Mouse (Mus musculus) myocyte (in vitro differentiated cells): ENCODE data around the gene Cracr2b.

Source experiments
- MAX ChIP-seq: IDR thresholded peaks from one replicate; pipeline ENCODE4 v1.6.1; 2011; ENCODE audit warnings: low read depth, mild to moderate bottlenecking, control low read depth
- POLR2A ChIP-seq: IDR thresholded peaks from one replicate; pipeline ENCODE4 v1.6.1; 2011; ENCODE audit warnings: low read depth, mild to moderate bottlenecking, control low read depth, moderate library complexity; ENCODE audit not compliant: insufficient read length
- TCF3 ChIP-seq: IDR thresholded peaks from one replicate; pipeline ENCODE4 v1.6.1; 2011; ENCODE audit warnings: low read depth, control low read depth; ENCODE audit not compliant: insufficient read length

GRCm38 (mm10) chr7:141428701-141429100 is 32.2 kb upstream of the Cracr2b start:
- TF ChIP-seq MAX, result no peak
- TF ChIP-seq POLR2A, result no peak
- no peak for TF ChIP-seq TCF3
